Mouse (Mus musculus) kidney, adult 2 months (tissue): Measurements from ENCODE around the gene Dohh. TPM values are rescaled to one million over a fixed set of nuclear protein-coding genes. Genes with fewer than 3 reads are reported as not detected.

Source experiments
- DNase-seq: peaks from one replicate; pipeline ENCODE4 v3.0.0; 2021
- H3K27ac ChIP-seq: fragments of 200-500 bp; 2 replicates; pipeline ENCODE4 v1.5.1; 2012; ENCODE audit warnings: low read depth, low read length, control low read depth, inconsistent platforms; ENCODE audit not compliant: insufficient read depth
- H3K27me3 ChIP-seq: fragments of 200-500 bp; replicated peaks from 2 replicates; pipeline ENCODE4 v1.6.1; 2012; ENCODE audit warnings: mild to moderate bottlenecking, moderate library complexity, low read length, inconsistent platforms; ENCODE audit not compliant: control insufficient read depth, insufficient read depth
- H3K36me3 ChIP-seq: fragments of 200-500 bp; 2 replicates; pipeline ENCODE4 v1.6.1; 2012; ENCODE audit warnings: mild to moderate bottlenecking, moderate library complexity, low read length, inconsistent platforms; ENCODE audit not compliant: control insufficient read depth, insufficient read depth
- H3K4me1 ChIP-seq: fragments of 200-500 bp; 2 replicates; pipeline ENCODE4 v1.6.1; 2011; ENCODE audit warnings: low read length; ENCODE audit not compliant: control insufficient read depth, insufficient read depth
- H3K4me3 ChIP-seq: fragments of 200-500 bp; 2 replicates; pipeline ENCODE4 v1.5.1; 2011; ENCODE audit warnings: mild to moderate bottlenecking, low read depth, low read length, control low read depth; ENCODE audit not compliant: insufficient read depth
- CTCF ChIP-seq: fragments of 200-500 bp; conservative IDR thresholded peaks from 2 replicates; pipeline ENCODE4 v1.5.1; 2011; ENCODE audit warnings: low read depth, mild to moderate bottlenecking, control low read depth, low read length, moderate library complexity, mixed read lengths; ENCODE audit not compliant: insufficient read depth, insufficient read length
- POLR2A ChIP-seq: fragments of 200-500 bp; IDR thresholded peaks from one replicate; pipeline ENCODE4 v1.6.1; 2011; ENCODE audit warnings: low read depth, low read length, control low read depth
- WGBS: fragments of 180-500 bp; shearing (Covaris S2); methylation state at CpG from one replicate; pipeline ENCODE4 v1.1.7; 2018; 5-methylcytosine and 5-hydroxymethylcytosine counted together
- polyA plus RNA-seq: library from polyadenylated mRNA; depleted of rRNA; stranded (reverse); fragments of >200 nt; gene quantifications from 2 replicates; pipeline ENCODE4 v1.2.3, GENCODE M21; 2012

Dohh gene
- polyA plus RNA-seq, 1 experiment, result 60.6 TPM

GRCm38 (mm10) chr10:81423476-81424245 lies 39.4 kb downstream of the Dohh start:
- no peak for DNase-seq
- Histone ChIP-seq H3K4me1 (peaks cover 44% of the 10 kb centered on the region), H3K4me3 (peak overlapping the region; percentile 85; the same call in 1 of the 2 replicates), H3K27me3 (no peaks in the 10 kb centered on the region), H3K27ac (peak overlapping the region; percentile 18; the same call in 1 of the 2 replicates), H3K36me3 (no peaks in the 10 kb centered on the region)
- TF ChIP-seq CTCF, result no peak
- TF ChIP-seq POLR2A, result no peak
- WGBS, result 64% methylated on average over 4 of the region's 4 CpGs

DNA sequence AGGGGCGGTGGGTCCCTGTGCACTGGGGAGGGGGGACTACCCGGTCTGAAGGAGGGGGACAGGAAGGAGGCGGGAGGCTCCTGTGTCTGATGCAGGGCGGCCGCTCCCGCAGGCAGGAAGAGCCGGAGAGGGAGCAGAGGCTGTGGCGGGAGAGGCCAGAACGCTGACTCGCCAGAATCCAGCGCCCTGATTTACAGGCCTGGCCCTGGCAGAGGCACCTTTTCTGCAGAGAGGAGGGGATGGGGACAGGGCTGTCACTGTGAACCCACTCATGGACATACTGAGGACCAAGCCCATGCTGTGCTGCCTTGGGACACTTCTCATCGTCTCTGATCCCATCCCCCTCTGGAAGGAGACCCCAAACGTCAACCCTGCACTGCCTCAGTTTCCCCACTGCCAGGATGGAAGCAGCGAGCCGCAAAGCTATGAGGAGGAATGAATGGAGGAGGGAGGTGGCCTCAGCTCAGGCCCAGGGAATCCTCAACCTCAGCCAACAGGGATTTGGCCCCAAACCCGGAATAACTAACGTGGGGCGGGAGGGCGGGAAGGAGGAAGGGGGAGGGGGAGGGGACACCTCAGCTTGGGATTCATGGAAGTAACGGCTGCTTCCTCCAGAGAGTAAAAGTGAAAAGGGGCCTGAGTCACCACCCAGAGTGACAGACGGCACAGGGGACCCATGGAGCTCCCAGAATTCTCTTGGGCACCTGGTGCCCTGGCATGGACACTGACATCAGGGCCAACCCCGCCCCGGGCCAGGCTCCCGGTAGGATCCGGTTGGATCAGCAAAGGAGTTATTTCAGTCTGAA lies 40.2 kb downstream of the Dohh start:
- Histone ChIP-seq H3K27me3 (no peaks in the 10 kb centered on the region), H3K4me3 (peak overlapping the region; percentile 85), H3K27ac (peak overlapping the region; percentile 92), H3K4me1 (peaks cover 42% of the 10 kb centered on the region), H3K36me3 (no peaks in the 10 kb centered on the region)
- peak; percentile 90 for DNase-seq
- 6% methylated on average over 24 of the region's 25 CpGs for WGBS
- TF ChIP-seq POLR2A, result no peak
- TF ChIP-seq CTCF, result no peak

DNA sequence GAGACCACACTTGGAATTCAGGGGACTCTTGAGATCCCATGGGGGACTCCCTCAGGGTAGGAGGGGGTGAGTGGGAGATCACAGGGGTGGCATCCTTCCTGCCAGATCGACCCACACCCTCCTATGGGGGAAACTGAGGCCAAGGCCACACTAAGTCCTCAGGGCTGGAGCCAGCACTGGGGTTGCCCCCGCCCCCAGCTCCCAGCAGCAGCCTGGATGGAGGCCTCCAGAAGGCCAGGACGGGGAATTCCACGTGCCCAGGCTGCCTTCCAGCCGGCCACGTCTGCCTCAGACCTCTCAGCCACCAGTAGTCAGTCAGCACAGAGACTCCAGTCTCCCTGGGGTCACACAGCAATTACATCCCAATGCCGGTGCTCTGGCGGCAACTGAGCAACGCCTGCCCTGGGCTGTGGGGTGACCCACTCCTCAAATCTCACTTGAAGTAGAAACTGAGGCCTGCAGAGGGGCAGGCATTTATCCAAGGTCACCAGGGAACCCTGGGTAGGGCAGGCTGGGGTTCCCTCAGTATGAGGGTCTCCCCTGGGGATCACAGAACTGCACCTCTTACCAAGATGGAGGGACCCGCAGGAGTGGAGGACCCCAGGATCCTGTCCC lies 41.1 kb downstream of the Dohh start:
- 14% methylated on average over 10 of the region's 10 CpGs for WGBS
- no peak for TF ChIP-seq POLR2A
- no peak for TF ChIP-seq CTCF
- Histone ChIP-seq H3K4me3 (peak overlapping the region; percentile 85), H3K4me1 (peaks cover 36% of the 10 kb centered on the region), H3K27ac (peak overlapping the region; percentile 92), H3K27me3 (no peaks in the 10 kb centered on the region), H3K36me3 (no peaks in the 10 kb centered on the region)
- peak; percentile 75 for DNase-seq

GRCm38 (mm10) chr10:81426081-81426671 lies 41.9 kb downstream of the Dohh start:
- no peaks in the 10 kb centered on the region for H3K27me3 ChIP-seq
- peak overlapping the region; percentile 94 for H3K27ac ChIP-seq
- peak; percentile 49 for DNase-seq
- H3K4me3 ChIP-seq, result peak overlapping the region; percentile 85
- 2% methylated on average over 23 of the region's 33 CpGs for WGBS
- TF ChIP-seq POLR2A, result no peak
- no peak for TF ChIP-seq CTCF
- H3K36me3 ChIP-seq, result no peaks in the 10 kb centered on the region
- H3K4me1 ChIP-seq, result peaks cover 34% of the 10 kb centered on the region

- H3K27ac ChIP-seq, result peak overlapping the region; percentile 94
- under 1% methylated on average over 33 of the region's 38 CpGs for WGBS
- H3K4me1 ChIP-seq, result peaks cover 37% of the 10 kb centered on the region
- TF ChIP-seq CTCF (no peak), POLR2A (no peak)
- H3K27me3 ChIP-seq, result no peaks in the 10 kb centered on the region
- peak; percentile 83 for DNase-seq
- no peaks in the 10 kb centered on the region for H3K36me3 ChIP-seq
- peak overlapping the region; percentile 85 for H3K4me3 ChIP-seq
These were observed 42.7 kb downstream of the Dohh start for GRCm38 (mm10) chr10:81426897-81427296.

- 42% methylated on average over 3 of the region's 3 CpGs for WGBS
- no peaks in the 10 kb centered on the region for H3K27me3 ChIP-seq
- no peaks in the 10 kb centered on the region for H3K36me3 ChIP-seq
- H3K4me1 ChIP-seq, result peaks cover 36% of the 10 kb centered on the region
- H3K4me3 ChIP-seq, result peak overlapping the region; percentile 85
- no peak for DNase-seq
- TF ChIP-seq POLR2A, result no peak
- TF ChIP-seq CTCF, result no peak
- peak overlapping the region; percentile 69 for H3K27ac ChIP-seq
These were observed 43.1 kb downstream of the Dohh start for GRCm38 (mm10) chr10:81427327-81427726.
